Mouse (Mus musculus): ENCODE data around the gene Nexn. TPM values are rescaled to one million over a fixed set of nuclear protein-coding genes. Genes with fewer than 3 reads are reported as not detected.

Nexn gene
- total and polyA plus RNA-seq, 2 experiments: 0.28 TPM; not detected in 1

DNA sequence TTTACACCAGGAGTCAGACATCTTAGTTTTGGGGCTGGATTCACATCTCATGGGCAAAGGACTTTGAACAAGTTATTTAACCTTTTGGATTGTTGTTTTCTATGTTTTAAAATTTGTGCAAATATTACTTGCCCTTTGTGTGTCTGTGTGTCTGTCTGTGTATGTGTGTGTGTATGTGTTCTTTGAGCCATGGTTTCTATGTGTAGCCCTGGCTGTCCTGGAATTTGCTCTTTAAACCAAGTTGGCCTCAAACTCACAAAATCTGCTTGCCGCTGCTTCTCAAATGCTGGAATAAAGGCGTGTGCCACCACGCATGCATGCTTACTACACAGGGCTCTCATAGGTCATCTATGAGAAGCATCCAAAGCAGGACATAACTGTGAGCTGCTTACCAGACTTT, 10.8 kb upstream of the Nexn start:
- H3K27me3 ChIP-seq (ENCODE audit: control insufficient read depth, insufficient read depth, low read length): no peaks in the 10 kb centered on the region
- TF ChIP-seq POLR2A (IDR thresholded peaks at IDR 0.05; ENCODE audit: extremely low read depth, insufficient read depth, low read length): no peak
- TF ChIP-seq CTCF (IDR thresholded peaks at IDR 0.05; ENCODE audit: low read depth, low read length): no peak
- DNase-seq (ENCODE audit: extremely low read depth, low read depth, low spot score): no peak
- no peak overlapping the region for H3K9ac ChIP-seq (ENCODE audit: low read depth, low read length)
- no peaks in the 10 kb centered on the region for H3K79me2 ChIP-seq (ENCODE audit: control insufficient read depth, insufficient read depth, low read length)
- WGBS: 93% methylated on average over 3 of the region's 3 CpGs
- no peaks in the 10 kb centered on the region for H3K36me3 ChIP-seq (ENCODE audit: control insufficient read depth, insufficient read depth, low read length)
- no peak overlapping the region for H3K4me3 ChIP-seq (ENCODE audit: insufficient read depth, low read depth, low read length)
- H3K27ac ChIP-seq (replicated peaks; ENCODE audit: insufficient read depth, low read depth, low read length): no peak overlapping the region
- no peaks in the 10 kb centered on the region for H3K4me1 ChIP-seq (ENCODE audit: control insufficient read depth, insufficient read depth, low read length)

DNA sequence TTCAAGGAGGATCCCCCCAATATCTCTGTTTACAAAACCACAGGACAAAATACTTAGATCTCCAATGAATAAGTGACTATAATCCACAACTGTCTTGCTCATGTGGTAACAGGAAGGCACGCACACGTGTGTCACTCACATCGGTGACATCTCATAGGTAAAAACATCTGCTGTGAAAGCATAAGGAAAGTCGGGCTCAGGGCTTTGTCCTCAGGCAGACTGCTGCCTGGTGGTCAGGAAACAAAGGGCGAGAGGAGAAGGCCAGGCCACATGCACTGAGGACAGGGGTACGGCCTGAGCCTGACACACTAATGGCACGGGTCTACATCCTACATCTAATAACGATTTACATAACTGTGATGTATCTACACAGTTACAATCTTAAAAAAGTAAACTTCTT, 8.9 kb upstream of the Nexn start:
- H3K79me2 ChIP-seq (ENCODE audit: control insufficient read depth, insufficient read depth, low read length): no peaks in the 10 kb centered on the region
- TF ChIP-seq POLR2A (IDR thresholded peaks at IDR 0.05; ENCODE audit: extremely low read depth, insufficient read depth, low read length): no peak
- TF ChIP-seq CTCF (IDR thresholded peaks at IDR 0.05; ENCODE audit: low read depth, low read length): no peak

DNA sequence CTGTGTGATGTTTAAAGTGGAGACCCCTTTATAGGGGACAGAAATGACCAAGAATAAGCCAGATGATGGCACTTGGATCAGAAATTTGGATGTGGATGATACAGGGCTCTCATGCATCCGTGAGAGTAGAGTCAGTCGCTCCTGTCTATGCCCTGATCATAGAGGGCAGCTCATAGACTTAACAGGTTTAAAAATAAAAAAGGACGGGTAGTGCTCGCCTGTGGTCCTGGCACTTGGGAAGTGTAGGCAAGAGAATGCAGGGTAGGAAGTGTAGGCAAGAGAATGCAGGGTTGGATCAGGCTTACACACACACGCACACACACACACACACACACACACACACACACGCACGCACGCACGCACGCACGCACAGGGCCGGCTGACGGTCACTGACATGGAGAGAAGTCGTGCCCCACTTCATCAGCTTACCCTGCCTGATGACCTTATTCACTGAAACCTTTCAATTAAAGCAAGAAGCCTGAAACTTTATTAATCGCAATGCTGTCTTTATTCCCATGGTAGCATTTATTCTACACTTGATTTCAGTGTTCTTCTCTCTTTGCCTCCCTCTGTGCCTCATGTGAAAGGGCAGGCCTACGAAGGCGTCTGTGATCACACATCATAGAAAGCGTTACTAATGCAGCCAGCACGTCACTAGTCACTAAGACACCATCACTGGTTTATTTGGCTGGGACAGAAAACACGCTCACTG, 7.0 kb upstream of the Nexn start:
- Histone ChIP-seq H3K4me3 (ENCODE audit: insufficient read depth, low read depth, low read length) (no peak overlapping the region), H3K27ac (replicated peaks; ENCODE audit: insufficient read depth, low read depth, low read length) (no peak overlapping the region), H3K9ac (ENCODE audit: low read depth, low read length) (no peak overlapping the region), H3K27me3 (ENCODE audit: control insufficient read depth, insufficient read depth, low read length) (no peaks in the 10 kb centered on the region), H3K36me3 (ENCODE audit: control insufficient read depth, insufficient read depth, low read length) (no peaks in the 10 kb centered on the region), H3K4me1 (ENCODE audit: control insufficient read depth, insufficient read depth, low read length) (no peaks in the 10 kb centered on the region), H3K79me2 (ENCODE audit: control insufficient read depth, insufficient read depth, low read length) (no peaks in the 10 kb centered on the region)
- 92% methylated on average over 20 of the region's 20 CpGs for WGBS
- no peak for DNase-seq (ENCODE audit: extremely low read depth, low read depth, low spot score)
- TF ChIP-seq POLR2A (IDR thresholded peaks at IDR 0.05; ENCODE audit: extremely low read depth, insufficient read depth, low read length) (no peak), CTCF (IDR thresholded peaks at IDR 0.05; ENCODE audit: low read depth, low read length) (no peak)

More for the DNA sequence above, 8.9 kb upstream of the Nexn start:
- Histone ChIP-seq H3K27ac (replicated peaks; ENCODE audit: insufficient read depth, low read depth, low read length) (no peak overlapping the region), H3K4me1 (ENCODE audit: control insufficient read depth, insufficient read depth, low read length) (no peaks in the 10 kb centered on the region), H3K4me3 (ENCODE audit: insufficient read depth, low read depth, low read length) (no peak overlapping the region), H3K9ac (ENCODE audit: low read depth, low read length) (no peak overlapping the region), H3K36me3 (ENCODE audit: control insufficient read depth, insufficient read depth, low read length) (no peaks in the 10 kb centered on the region), H3K27me3 (ENCODE audit: control insufficient read depth, insufficient read depth, low read length) (no peaks in the 10 kb centered on the region)
- WGBS: 85% methylated on average over 8 of the region's 8 CpGs
- DNase-seq (ENCODE audit: extremely low read depth, low read depth, low spot score): no peak

DNA sequence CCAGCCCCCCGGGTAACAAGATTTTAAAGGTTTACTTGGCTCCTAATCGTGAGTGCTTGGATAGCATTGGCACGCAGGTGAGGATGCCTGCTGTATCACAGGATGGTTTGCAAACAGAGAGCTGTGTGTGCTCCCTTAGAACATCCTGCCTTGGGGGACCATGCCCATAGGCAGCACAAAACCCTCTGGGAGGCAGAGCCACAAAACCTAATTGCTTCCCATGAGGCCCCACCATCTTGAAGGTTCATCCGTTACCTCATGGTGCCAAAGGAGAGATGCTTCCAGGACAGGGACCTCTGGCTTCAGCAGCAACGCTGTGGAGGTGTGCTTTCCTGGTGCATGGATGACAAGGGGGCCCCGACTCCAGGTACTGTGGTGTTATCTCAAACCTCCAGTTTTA, 5.7 kb upstream of the Nexn start:
- no peak overlapping the region for H3K27ac ChIP-seq (replicated peaks; ENCODE audit: insufficient read depth, low read depth, low read length)
- WGBS: 74% methylated on average over 6 of the region's 6 CpGs
- H3K4me1 ChIP-seq (ENCODE audit: control insufficient read depth, insufficient read depth, low read length): no peaks in the 10 kb centered on the region
- TF ChIP-seq CTCF (IDR thresholded peaks at IDR 0.05; ENCODE audit: low read depth, low read length): no peak
- TF ChIP-seq POLR2A (IDR thresholded peaks at IDR 0.05; ENCODE audit: extremely low read depth, insufficient read depth, low read length): no peak
- DNase-seq (ENCODE audit: extremely low read depth, low read depth, low spot score): no peak
- no peak overlapping the region for H3K9ac ChIP-seq (ENCODE audit: low read depth, low read length)
- no peaks in the 10 kb centered on the region for H3K27me3 ChIP-seq (ENCODE audit: control insufficient read depth, insufficient read depth, low read length)
- no peaks in the 10 kb centered on the region for H3K79me2 ChIP-seq (ENCODE audit: control insufficient read depth, insufficient read depth, low read length)
- H3K36me3 ChIP-seq (ENCODE audit: control insufficient read depth, insufficient read depth, low read length): no peaks in the 10 kb centered on the region
- no peak overlapping the region for H3K4me3 ChIP-seq (ENCODE audit: insufficient read depth, low read depth, low read length)

DNA sequence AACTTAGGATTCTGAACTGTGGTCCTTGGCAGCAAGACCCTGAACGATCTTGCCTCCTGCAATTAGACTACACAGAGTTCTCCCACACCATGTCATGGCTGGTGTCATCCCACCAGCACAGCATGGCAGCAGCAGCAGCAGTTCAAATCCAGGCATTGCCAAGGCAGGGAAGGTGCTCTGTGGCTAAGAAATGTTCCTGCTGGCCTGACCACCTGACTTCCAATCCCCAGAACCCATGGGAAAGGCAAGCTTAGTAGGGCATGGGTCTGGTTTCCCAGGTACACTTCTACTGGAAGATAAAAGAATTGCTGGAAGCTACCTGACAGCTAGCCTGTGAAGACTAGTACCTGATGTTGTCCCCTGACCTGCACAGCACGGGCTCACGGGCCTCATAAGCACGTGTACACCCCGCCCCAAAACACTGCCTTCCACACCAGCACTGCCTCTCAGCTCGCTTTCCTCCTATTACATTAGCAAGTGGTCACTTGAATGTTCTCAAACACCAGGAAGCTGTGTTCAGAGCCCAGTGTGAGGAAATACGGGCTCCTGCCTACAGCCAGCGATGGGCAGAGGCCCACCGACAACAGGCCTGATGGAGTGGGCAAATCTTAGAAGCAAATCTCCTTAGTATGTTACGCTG, 5.0 kb upstream of the Nexn start:
- WGBS: 93% methylated on average over 10 of the region's 10 CpGs
- no peak for TF ChIP-seq CTCF (IDR thresholded peaks at IDR 0.05; ENCODE audit: low read depth, low read length)
- no peak for TF ChIP-seq POLR2A (IDR thresholded peaks at IDR 0.05; ENCODE audit: extremely low read depth, insufficient read depth, low read length)
- H3K36me3 ChIP-seq (ENCODE audit: control insufficient read depth, insufficient read depth, low read length): no peaks in the 10 kb centered on the region
- no peaks in the 10 kb centered on the region for H3K27me3 ChIP-seq (ENCODE audit: control insufficient read depth, insufficient read depth, low read length)
- H3K4me1 ChIP-seq (ENCODE audit: control insufficient read depth, insufficient read depth, low read length): no peaks in the 10 kb centered on the region
- DNase-seq (ENCODE audit: extremely low read depth, low read depth, low spot score): no peak
- H3K9ac ChIP-seq (ENCODE audit: low read depth, low read length): no peak overlapping the region
- H3K79me2 ChIP-seq (ENCODE audit: control insufficient read depth, insufficient read depth, low read length): no peaks in the 10 kb centered on the region
- no peak overlapping the region for H3K4me3 ChIP-seq (ENCODE audit: insufficient read depth, low read depth, low read length)
- H3K27ac ChIP-seq (replicated peaks; ENCODE audit: insufficient read depth, low read depth, low read length): no peak overlapping the region

DNA sequence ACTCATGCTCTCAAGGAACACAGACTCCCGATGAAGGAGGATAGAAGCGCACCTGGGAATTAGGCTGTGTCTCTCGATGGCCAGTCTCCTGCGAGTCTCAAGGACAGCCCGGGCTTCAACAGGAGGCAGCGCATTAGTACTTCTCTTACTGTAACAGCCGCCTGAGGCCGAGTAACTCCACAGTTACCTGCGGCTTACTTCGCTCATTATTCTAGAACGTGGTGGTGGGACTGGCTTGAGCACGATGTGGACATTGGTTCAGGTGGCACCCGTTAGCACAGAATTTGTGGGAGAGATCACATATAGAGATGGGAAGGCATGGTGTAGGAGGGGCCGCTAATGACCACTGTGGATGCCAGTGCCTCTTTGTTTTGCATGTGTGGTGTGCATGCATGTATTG, 1.9 kb upstream of the Nexn start:
- no peaks in the 10 kb centered on the region for H3K36me3 ChIP-seq (ENCODE audit: control insufficient read depth, insufficient read depth, low read length)
- H3K4me3 ChIP-seq (ENCODE audit: insufficient read depth, low read depth, low read length): no peak overlapping the region
- TF ChIP-seq POLR2A (IDR thresholded peaks at IDR 0.05; ENCODE audit: extremely low read depth, insufficient read depth, low read length): no peak
- TF ChIP-seq CTCF (IDR thresholded peaks at IDR 0.05; ENCODE audit: low read depth, low read length): no peak
- H3K79me2 ChIP-seq (ENCODE audit: control insufficient read depth, insufficient read depth, low read length): no peaks in the 10 kb centered on the region
- H3K27ac ChIP-seq (replicated peaks; ENCODE audit: insufficient read depth, low read depth, low read length): no peak overlapping the region
- 0 out of 2 replicates have a peak, but pooled peaks cover 5% of the 10 kb centered on the region for H3K27me3 ChIP-seq (ENCODE audit: control insufficient read depth, insufficient read depth, low read length)
- no peak overlapping the region for H3K9ac ChIP-seq (ENCODE audit: low read depth, low read length)
- 92% methylated on average over 14 of the region's 14 CpGs for WGBS
- DNase-seq (ENCODE audit: extremely low read depth, low read depth, low spot score): no peak
- no peaks in the 10 kb centered on the region for H3K4me1 ChIP-seq (ENCODE audit: control insufficient read depth, insufficient read depth, low read length)
